Mouse (Mus musculus) telencephalon, adult 2 months (tissue): ENCODE data around the gene Olfr1243.
"Not testable (repeated sequence)": the region's sequence is repeated elsewhere in the genome, so short reads cannot be mapped to it uniquely, and the experiment has no call there.

Source experiments
- DNase-seq: peaks from one replicate; pipeline ENCODE4 v3.0.0-alpha.2; 2011; ENCODE audit warnings: low read depth, low spot score

Olfr1243 gene

GRCm38 (mm10) chr2:89531387-89531786 is at the start of gene Olfr1243:
Gene Olfr1243 (minus strand): TSS chr2:89531487.
- DNase-seq: no peak

- DNase-seq: no peak
Measured at GRCm38 (mm10) chr2:89578347-89578746, 47.1 kb upstream of the Olfr1243 start, which contains the start of gene Olfr1245. Gene Olfr1245 (minus strand): TSS chr2:89578447.

- not testable (repeated sequence) for DNase-seq
Measured at GRCm38 (mm10) chr2:89562706-89563105, 31.4 kb upstream of the Olfr1243 start.

GRCm38 (mm10) chr2:89544516-89544915 is 13.2 kb upstream of the Olfr1243 start:
- peak; percentile 2 for DNase-seq

- DNase-seq: peak; percentile 32
Measured at GRCm38 (mm10) chr2:89539923-89540322, 8.6 kb upstream of the Olfr1243 start.

GRCm38 (mm10) chr2:89498235-89498634 is 33.1 kb downstream of the Olfr1243 start, which contains the start of gene Olfr1242:
Gene Olfr1242 (minus strand): TSS chr2:89498335.
- DNase-seq: no peak

GRCm38 (mm10) chr2:89487026-89487425 is 44.3 kb downstream of the Olfr1243 start, which contains the start of gene Olfr1241:
Gene Olfr1241 (minus strand): TSS chr2:89487126.
- no peak for DNase-seq
